Mouse (Mus musculus) forebrain, postnatal 0 days (tissue): Measurements from ENCODE around the gene Gstm3. TPM values are rescaled to one million over a fixed set of nuclear protein-coding genes. Genes with fewer than 3 reads are reported as not detected.
"Not testable (repeated sequence)": the region's sequence is repeated elsewhere in the genome, so short reads cannot be mapped to it uniquely, and the experiment has no call there.

Experiments
- ATAC-seq: fragments of 200-750 bp; cut with Nextera tagmentation; 2 replicates; pipeline ENCODE4 v1.8.0; 2017; ENCODE audit warnings: mild to moderate bottlenecking, moderate library complexity
- DNase-seq: peaks from one replicate; pipeline ENCODE4 v3.0.0-alpha.2; 2015
- H3K27ac ChIP-seq: fragments of 300-500 bp; sonication (generic); 2 replicates; pipeline ENCODE4 v1.5.1; 2014; ENCODE audit warnings: low read depth, mild to moderate bottlenecking, antibody characterized with exemption, low read length, moderate library complexity, mixed read lengths
- H3K27me3 ChIP-seq: fragments of 300-500 bp; sonication (generic); 2 replicates; pipeline ENCODE4 v1.6.1; 2014; ENCODE audit warnings: mild to moderate bottlenecking, low read length, mixed read lengths; ENCODE audit not compliant: insufficient read depth
- H3K36me3 ChIP-seq: fragments of 300-500 bp; sonication (generic); 2 replicates; pipeline ENCODE4 v1.6.1; 2014; ENCODE audit warnings: mild to moderate bottlenecking, moderate library complexity; ENCODE audit not compliant: insufficient read depth
- H3K4me1 ChIP-seq: fragments of 300-500 bp; sonication (generic); 2 replicates; pipeline ENCODE4 v1.6.1; 2014; ENCODE audit warnings: antibody characterized with exemption; ENCODE audit not compliant: insufficient read depth
- H3K4me2 ChIP-seq: fragments of 300-500 bp; sonication (generic); 2 replicates; pipeline ENCODE4 v1.6.1; 2014; ENCODE audit warnings: low read depth, mild to moderate bottlenecking, moderate library complexity
- H3K4me3 ChIP-seq: fragments of 300-500 bp; sonication (generic); 2 replicates; pipeline ENCODE4 v1.5.1; 2014; ENCODE audit warnings: low read depth, low read length, mixed read lengths
- H3K9ac ChIP-seq: fragments of 300-500 bp; sonication (generic); 2 replicates; pipeline ENCODE4 v1.6.1; 2014; ENCODE audit warnings: mild to moderate bottlenecking
- H3K9me3 ChIP-seq: fragments of 300-500 bp; sonication (generic); 2 replicates; pipeline ENCODE4 v1.6.1; 2016; ENCODE audit warnings: low read length
- CTCF ChIP-seq: sonication (generic); IDR thresholded peaks from 2 replicates; pipeline ENCODE4 v1.5.1; 2016; ENCODE audit warnings: antibody characterized with exemption, control low read depth, low read depth
- WGBS: fragments of 180-500 bp; shearing (Covaris S2); extraction: QIAGEN DNeasy Blood & Tissue Kit; methylation state at CpG from one replicate; pipeline ENCODE4 v1.1.7; 2014; 5-methylcytosine and 5-hydroxymethylcytosine counted together
- polyA plus RNA-seq: library from polyadenylated mRNA; unstranded; fragments of >200 nt; fragmentation: Nextera tagmentation; extraction: Ambion mirVana; gene quantifications from 2 replicates; pipeline ENCODE4 v1.2.1, GENCODE M21; 2015
- total RNA-seq: library from RNA; depleted of rRNA; stranded (reverse); fragments of >200 nt; gene quantifications from 2 replicates; pipeline ENCODE4 v1.2.3, GENCODE M21; 2014

Gene Gstm3
- total and polyA plus RNA-seq, 2 experiments from 2014 or later, result not detected

DNA sequence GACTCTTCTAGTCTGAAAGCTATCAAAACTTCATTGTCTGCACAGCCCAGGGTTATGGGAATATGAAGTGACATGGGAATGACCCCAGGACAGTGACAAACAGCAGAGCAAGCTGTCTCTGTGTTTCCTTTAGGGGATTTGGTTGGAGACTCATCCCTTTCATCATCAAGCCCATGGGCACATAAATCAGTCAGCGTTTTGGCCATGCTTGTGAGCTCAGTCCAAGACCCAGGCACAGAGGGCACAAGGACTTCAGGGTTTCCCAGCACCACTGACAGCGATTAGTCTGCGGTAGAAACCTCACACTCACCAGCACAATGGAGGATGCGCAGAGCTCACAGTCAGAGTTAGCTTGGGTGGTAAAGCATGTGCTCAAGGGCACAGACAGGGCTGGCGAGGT, 15.2 kb downstream of the Gstm3 start:
- ATAC-seq (peak; percentile 7; the same call in 1 of the 2 replicates), DNase-seq (no peak)
- H3K9me3 ChIP-seq, result no peaks in the 10 kb centered on the region
- no peak overlapping the region for H3K27ac ChIP-seq
- no peaks in the 10 kb centered on the region for H3K27me3 ChIP-seq
- TF ChIP-seq CTCF, result no peak
- H3K4me2 ChIP-seq, result no peak overlapping the region
- no peak overlapping the region for H3K4me3 ChIP-seq
- H3K9ac ChIP-seq, result no peak overlapping the region
- 80% methylated on average over 5 of the region's 5 CpGs for WGBS
- 0 out of 2 replicates have a peak, but pooled peaks cover 3% of the 10 kb centered on the region for H3K4me1 ChIP-seq
- no peaks in the 10 kb centered on the region for H3K36me3 ChIP-seq

- ATAC-seq, result peak; percentile 89
- Histone ChIP-seq H3K4me1 (0 out of 2 replicates have a peak, but pooled peaks cover 3% of the 10 kb centered on the region), H3K36me3 (no peaks in the 10 kb centered on the region), H3K4me3 (no peak overlapping the region), H3K9me3 (no peaks in the 10 kb centered on the region), H3K4me2 (no peak overlapping the region), H3K27ac (no peak overlapping the region), H3K27me3 (no peaks in the 10 kb centered on the region), H3K9ac (no peak overlapping the region)
- peak; percentile 82 for DNase-seq
- TF ChIP-seq CTCF, result peak; percentile 79
- 24% methylated on average over 6 of the region's 6 CpGs for WGBS
Measured at GRCm38 (mm10) chr3:107953328-107953755, 15.7 kb downstream of the Gstm3 start.

DNA sequence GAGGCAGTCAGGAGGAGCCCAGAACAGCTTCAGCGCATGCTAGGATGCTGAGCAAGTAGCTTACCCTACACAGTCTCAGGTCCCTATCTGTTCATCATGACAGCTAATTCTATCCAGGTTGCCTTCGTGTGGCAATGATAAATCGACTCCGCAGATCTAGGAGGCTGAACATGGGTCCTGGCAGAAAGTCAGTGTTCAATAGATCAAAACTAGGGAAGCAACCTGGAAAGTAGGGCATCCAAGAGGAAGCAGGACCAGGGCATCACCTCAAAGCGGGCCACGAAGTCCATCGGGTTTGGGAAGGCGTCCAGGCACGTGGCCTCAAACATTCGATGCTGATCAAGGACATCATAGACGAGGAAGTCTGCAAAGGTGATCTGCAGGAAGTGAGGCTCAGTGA, 18.6 kb downstream of the Gstm3 start:
- H3K27me3 ChIP-seq, result no peaks in the 10 kb centered on the region
- no peak overlapping the region for H3K4me3 ChIP-seq
- no peak overlapping the region for H3K9ac ChIP-seq
- TF ChIP-seq CTCF, result no peak
- no peak for DNase-seq
- 0 out of 2 replicates have a peak, but pooled peaks cover 3% of the 10 kb centered on the region for H3K4me1 ChIP-seq
- H3K36me3 ChIP-seq, result no peaks in the 10 kb centered on the region
- WGBS, result 89% methylated on average over 11 of the region's 11 CpGs
- H3K27ac ChIP-seq, result no peak overlapping the region
- no peaks in the 10 kb centered on the region for H3K9me3 ChIP-seq
- no peak for ATAC-seq
- no peak overlapping the region for H3K4me2 ChIP-seq

- not testable (repeated sequence) for H3K4me3 ChIP-seq, ATAC-seq, H3K27me3 ChIP-seq, H3K9me3 ChIP-seq, H3K4me2 ChIP-seq, H3K36me3 ChIP-seq, H3K9ac ChIP-seq, H3K4me1 ChIP-seq, DNase-seq, H3K27ac ChIP-seq
- WGBS, result 100% methylated on average over 1 of the region's 1 CpGs
Measured at GRCm38 (mm10) chr3:107949461-107949860, 19.6 kb downstream of the Gstm3 start.

- ATAC-seq, result no peak
- TF ChIP-seq CTCF, result no peak
- Histone ChIP-seq H3K27me3 (no peaks in the 10 kb centered on the region), H3K4me2 (no peak overlapping the region), H3K36me3 (no peaks in the 10 kb centered on the region), H3K4me3 (no peak overlapping the region), H3K9me3 (no peaks in the 10 kb centered on the region), H3K27ac (no peak overlapping the region), H3K4me1 (peaks cover 6% of the 10 kb centered on the region), H3K9ac (no peak overlapping the region)
- 67% methylated on average over 4 of the region's 4 CpGs for WGBS
- no peak for DNase-seq
Measured at GRCm38 (mm10) chr3:107945729-107946128, 23.4 kb downstream of the Gstm3 start.

- no peak within 1 kb of the TSS for H3K9ac ChIP-seq
- H3K4me2 ChIP-seq, result peak within 1 kb of the TSS; percentile 46
- WGBS, result 20% methylated on average over 20 of the region's 20 CpGs
- peaks cover 22% of the 10 kb centered on the region for H3K4me1 ChIP-seq
- H3K9me3 ChIP-seq, result no peaks in the 10 kb centered on the region
- ATAC-seq, result peak; percentile 87
- H3K4me3 ChIP-seq, result peak within 1 kb of the TSS; percentile 26
- H3K27me3 ChIP-seq, result no peaks in the 10 kb centered on the region
- no peaks in the 10 kb centered on the region for H3K36me3 ChIP-seq
- peak; percentile 82 for DNase-seq
- no peak within 1 kb of the TSS for H3K27ac ChIP-seq
- peak; percentile 75 for TF ChIP-seq CTCF
Measured at GRCm38 (mm10) chr3:107943239-107943990, 25.7 kb downstream of the Gstm3 start, which contains the start of gene Gstm6. Gstm6 (minus strand) TSS chr3:107943749.

DNA sequence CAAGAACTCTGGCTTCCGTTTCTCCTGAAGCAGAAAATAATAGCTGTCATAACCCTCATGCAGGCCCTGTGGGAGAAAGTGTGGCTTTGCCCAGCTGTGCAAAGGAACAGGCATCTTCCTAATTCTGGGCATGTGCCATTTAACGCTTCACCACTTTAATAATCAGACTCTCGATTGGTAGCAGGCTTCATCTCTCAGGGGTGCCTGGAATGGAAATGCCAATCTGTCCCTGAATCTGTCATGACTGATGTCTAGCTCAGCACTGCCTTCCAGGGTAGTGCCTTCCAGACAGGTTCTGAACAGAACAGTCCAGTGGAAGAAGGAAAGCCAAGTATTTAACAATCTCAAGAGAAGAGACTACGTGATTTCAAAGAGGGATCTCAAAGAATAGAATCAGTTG, 27.8 kb downstream of the Gstm3 start:
- H3K9ac ChIP-seq, result no peak overlapping the region
- H3K4me3 ChIP-seq, result no peak overlapping the region
- peaks cover 22% of the 10 kb centered on the region for H3K4me1 ChIP-seq
- no peaks in the 10 kb centered on the region for H3K27me3 ChIP-seq
- TF ChIP-seq CTCF, result no peak
- H3K9me3 ChIP-seq, result no peaks in the 10 kb centered on the region
- no peak overlapping the region for H3K27ac ChIP-seq
- ATAC-seq, result no peak
- WGBS, result 61% methylated on average over 4 of the region's 4 CpGs
- H3K4me2 ChIP-seq, result no peak overlapping the region
- DNase-seq, result no peak
- no peaks in the 10 kb centered on the region for H3K36me3 ChIP-seq
